Mouse (Mus musculus) intestine, postnatal 0 days (tissue): ENCODE measurements around the gene St6gal1. TPM values are rescaled to one million over a fixed set of nuclear protein-coding genes. Genes with fewer than 3 reads are reported as not detected.

Experiments used
- ATAC-seq: fragments of 200-750 bp; cut with Nextera tagmentation; 2 replicates; pipeline ENCODE4 v1.8.0; 2017; ENCODE audit warnings: mild to moderate bottlenecking, moderate TSS enrichment, moderate library complexity
- H3K27ac ChIP-seq: fragments of 300-500 bp; sonication (generic); 2 replicates; pipeline ENCODE4 v1.5.1; 2014; ENCODE audit warnings: mild to moderate bottlenecking, low read depth, low read length, moderate library complexity
- H3K27me3 ChIP-seq: fragments of 300-500 bp; sonication (generic); replicated peaks from 2 replicates; pipeline ENCODE4 v1.6.1; 2014; ENCODE audit warnings: low read length, mixed read lengths; ENCODE audit not compliant: control insufficient read depth, insufficient read depth
- H3K36me3 ChIP-seq: fragments of 300-500 bp; sonication (generic); 2 replicates; pipeline ENCODE4 v1.6.1; 2014; ENCODE audit warnings: mild to moderate bottlenecking, moderate library complexity; ENCODE audit not compliant: control insufficient read depth, insufficient read depth
- H3K4me1 ChIP-seq: fragments of 300-500 bp; sonication (generic); replicated peaks from 2 replicates; pipeline ENCODE4 v1.6.1; 2014; ENCODE audit warnings: antibody characterized with exemption, low read length, mixed read lengths; ENCODE audit not compliant: control insufficient read depth, insufficient read depth
- H3K4me2 ChIP-seq: fragments of 300-500 bp; sonication (generic); replicated peaks from 2 replicates; pipeline ENCODE4 v1.6.1; 2014; ENCODE audit warnings: low read depth, mild to moderate bottlenecking, moderate library complexity
- H3K4me3 ChIP-seq: fragments of 300-500 bp; sonication (generic); 2 replicates; pipeline ENCODE4 v1.5.1; 2014; ENCODE audit warnings: low read depth, low read length
- H3K9ac ChIP-seq: fragments of 300-500 bp; sonication (generic); 2 replicates; pipeline ENCODE4 v1.6.1; 2014; ENCODE audit warnings: mild to moderate bottlenecking, low read depth, low read length
- H3K9me3 ChIP-seq: fragments of 300-500 bp; sonication (generic); 2 replicates; pipeline ENCODE4 v1.6.1; 2016; ENCODE audit warnings: mixed run types; ENCODE audit not compliant: control insufficient read depth
- CTCF ChIP-seq: sonication (generic); IDR thresholded peaks from 2 replicates; pipeline ENCODE4 v1.5.1; 2016; ENCODE audit warnings: low read depth, mild to moderate bottlenecking, control low read depth, antibody characterized with exemption, moderate library complexity
- WGBS: fragments of 180-500 bp; shearing (Covaris S2); extraction: QIAGEN DNeasy Blood & Tissue Kit; methylation state at CpG from one replicate; pipeline ENCODE4 v1.1.7; 2014; 5-methylcytosine and 5-hydroxymethylcytosine counted together
- polyA plus RNA-seq: library from polyadenylated mRNA; unstranded; fragments of >200 nt; fragmentation: Nextera tagmentation; extraction: Ambion mirVana; gene quantifications from 2 replicates; pipeline ENCODE4 v1.2.1, GENCODE M21; 2015

St6gal1 gene
- polyA plus RNA-seq, 1 experiment from 2014 or later = 6.8 TPM

- H3K27me3 ChIP-seq = no peaks in the 10 kb centered on the region
- no peak overlapping the region for H3K4me3 ChIP-seq
- no peak for TF ChIP-seq CTCF
- H3K27ac ChIP-seq = no peak overlapping the region
- WGBS = 63% methylated on average over 9 of the region's 9 CpGs
- no peak overlapping the region for H3K4me2 ChIP-seq
- ATAC-seq = no peak
- H3K4me1 ChIP-seq = 0 out of 2 replicates have a peak, but pooled peaks cover 3% of the 10 kb centered on the region
- no peak overlapping the region for H3K9ac ChIP-seq
- H3K36me3 ChIP-seq = no peaks in the 10 kb centered on the region
- H3K9me3 ChIP-seq = no peaks in the 10 kb centered on the region
These were observed 48.1 kb downstream of the St6gal1 start for GRCm38 (mm10) chr16:23272521-23273230.

GRCm38 (mm10) chr16:23274005-23274404 lies 49.5 kb downstream of the St6gal1 start:
- TF ChIP-seq CTCF = no peak
- H3K4me2 ChIP-seq = no peak overlapping the region
- no peaks in the 10 kb centered on the region for H3K9me3 ChIP-seq
- H3K4me3 ChIP-seq = no peak overlapping the region
- H3K27me3 ChIP-seq = no peaks in the 10 kb centered on the region
- H3K36me3 ChIP-seq = no peaks in the 10 kb centered on the region
- H3K27ac ChIP-seq = no peak overlapping the region
- ATAC-seq = no peak
- no peak overlapping the region for H3K9ac ChIP-seq
- H3K4me1 ChIP-seq = 0 out of 2 replicates have a peak, but pooled peaks cover 3% of the 10 kb centered on the region
- 72% methylated on average over 6 of the region's 6 CpGs for WGBS

- no peak overlapping the region for H3K4me3 ChIP-seq
- no peaks in the 10 kb centered on the region for H3K27me3 ChIP-seq
- H3K36me3 ChIP-seq = no peaks in the 10 kb centered on the region
- TF ChIP-seq CTCF = no peak
- no peak for ATAC-seq
- H3K4me1 ChIP-seq = 0 out of 2 replicates have a peak, but pooled peaks cover 3% of the 10 kb centered on the region
- WGBS = 82% methylated on average over 7 of the region's 7 CpGs
- H3K9me3 ChIP-seq = no peaks in the 10 kb centered on the region
- no peak overlapping the region for H3K4me2 ChIP-seq
- no peak overlapping the region for H3K9ac ChIP-seq
- no peak overlapping the region for H3K27ac ChIP-seq
These were observed 50.2 kb downstream of the St6gal1 start for GRCm38 (mm10) chr16:23274606-23275310.

GRCm38 (mm10) chr16:23275661-23276060 lies 51.1 kb downstream of the St6gal1 start:
- no peak overlapping the region for H3K9ac ChIP-seq
- H3K9me3 ChIP-seq = no peaks in the 10 kb centered on the region
- no peak for TF ChIP-seq CTCF
- ATAC-seq = no peak
- H3K36me3 ChIP-seq = no peaks in the 10 kb centered on the region
- 83% methylated on average over 2 of the region's 2 CpGs for whole genome bisulfite sequencing
- H3K4me2 ChIP-seq = no peak overlapping the region
- H3K27ac ChIP-seq = no peak overlapping the region
- H3K4me3 ChIP-seq = no peak overlapping the region
- H3K4me1 ChIP-seq = 0 out of 2 replicates have a peak, but pooled peaks cover 3% of the 10 kb centered on the region
- H3K27me3 ChIP-seq = no peaks in the 10 kb centered on the region

GRCm38 (mm10) chr16:23279879-23280741 lies 55.6 kb downstream of the St6gal1 start:
- no peak for ATAC-seq
- no peaks in the 10 kb centered on the region for H3K9me3 ChIP-seq
- no peak overlapping the region for H3K27ac ChIP-seq
- 51% methylated on average over 9 of the region's 9 CpGs for WGBS
- H3K4me2 ChIP-seq = no peak overlapping the region
- H3K36me3 ChIP-seq = no peaks in the 10 kb centered on the region
- no peaks in the 10 kb centered on the region for H3K27me3 ChIP-seq
- H3K9ac ChIP-seq = no peak overlapping the region
- TF ChIP-seq CTCF = no peak
- no peak overlapping the region for H3K4me3 ChIP-seq
- H3K4me1 ChIP-seq = no peaks in the 10 kb centered on the region

- Histone ChIP-seq H3K4me2 (no peak overlapping the region), H3K4me1 (no peaks in the 10 kb centered on the region), H3K36me3 (no peaks in the 10 kb centered on the region), H3K9me3 (no peaks in the 10 kb centered on the region), H3K4me3 (no peak overlapping the region), H3K27ac (no peak overlapping the region), H3K9ac (no peak overlapping the region), H3K27me3 (no peaks in the 10 kb centered on the region)
- ATAC-seq = no peak
- TF ChIP-seq CTCF = no peak
- 44% methylated on average over 4 of the region's 4 CpGs for WGBS
These were observed 56.2 kb downstream of the St6gal1 start for GRCm38 (mm10) chr16:23280742-23281090.
